Mouse (Mus musculus) retina, postnatal 1 day (tissue): ENCODE measurements at regions not wholly inside any gene's neighbourhood (a gene's known extent, or its start where the extent isn't known, plus 50 kb on each side); places are given as distances from the start of the nearest gene placed in this dataset.
"Not testable (repeated sequence)": the region's sequence is repeated elsewhere in the genome, so short reads cannot be mapped to it uniquely, and the experiment has no call there.

Experiments
- DNase-seq: peaks from one replicate; pipeline ENCODE4 v3.0.0-alpha.2; 2012

GRCm38 (mm10) chr10:25695798-25696197 is 159.7 kb upstream of the Smlr1 start:
- no peak for DNase-seq

GRCm38 (mm10) chr10:25681243-25681642 is 145.2 kb upstream of the Smlr1 start:
- DNase-seq = peak; percentile 75

GRCm38 (mm10) chr10:25677889-25678288 is 141.8 kb upstream of the Smlr1 start:
- peak; percentile 26 for DNase-seq

- DNase-seq = no peak
Observed at GRCm38 (mm10) chr10:25675368-25675767, 139.3 kb upstream of the Smlr1 start.

- DNase-seq = no peak
Observed at GRCm38 (mm10) chr10:25670061-25670460, 134.0 kb upstream of the Smlr1 start.

- DNase-seq = peak; percentile 69
Observed at GRCm38 (mm10) chr10:25652742-25653563, 116.9 kb upstream of the Smlr1 start.

GRCm38 (mm10) chr10:25647740-25648139 is 111.7 kb upstream of the Smlr1 start:
- DNase-seq = no peak

GRCm38 (mm10) chr10:25643518-25643993 is 107.5 kb upstream of the Smlr1 start:
- no peak for DNase-seq

GRCm38 (mm10) chr10:25642079-25642696 is 106.1 kb upstream of the Smlr1 start:
- DNase-seq = no peak

GRCm38 (mm10) chr10:25633058-25633614 is 97.1 kb upstream of the Smlr1 start:
- DNase-seq = peak; percentile 23

GRCm38 (mm10) chr10:25632306-25632705 is 96.2 kb upstream of the Smlr1 start:
- no peak for DNase-seq

- DNase-seq = peak; percentile 45
Observed at GRCm38 (mm10) chr10:25622585-25622984, 86.5 kb upstream of the Smlr1 start.

- not testable (repeated sequence) for DNase-seq
Observed at GRCm38 (mm10) chr10:25621747-25622134, 85.7 kb upstream of the Smlr1 start.

- peak; percentile 38 for DNase-seq
Observed at GRCm38 (mm10) chr10:25620939-25621746, 85.1 kb upstream of the Smlr1 start.

GRCm38 (mm10) chr10:25619702-25620101 is 83.6 kb upstream of the Smlr1 start:
- DNase-seq = no peak

GRCm38 (mm10) chr10:25601471-25601870 is 65.4 kb upstream of the Smlr1 start:
- no peak for DNase-seq

GRCm38 (mm10) chr10:25589316-25589645 is 53.2 kb upstream of the Smlr1 start:
- DNase-seq = no peak

GRCm38 (mm10) chr10:25588611-25589315 is 52.7 kb upstream of the Smlr1 start:
- no peak for DNase-seq
